In genomic region chr1:192090689-192091567, GRCm38 (mm10) we compare ENCODE assay signal across 8 mouse cellular contexts. TPM values are rescaled to one million over a fixed set of nuclear protein-coding genes. Genes with fewer than 3 reads are reported as not detected.
A peak's percentile ranks its signal among the peaks of the same experiment; 100 is the strongest.
DNase-seq lines count a peak whose midpoint lies in the region; ATAC-seq and TF ChIP-seq lines count a peak whose summit lies in the region.

No protein-coding gene starts in this region.

- H3K27me3 ChIP-seq in kidney, embryonic 15.5 days: no peaks in the 10 kb centered on the region
- peaks cover 7% of the 10 kb centered on the region; the same call in 1 of the 2 replicates for H3K27me3 ChIP-seq in embryonic facial prominence, embryonic 12.5 days
- no peaks in the 10 kb centered on the region for H3K27me3 ChIP-seq in liver, embryonic 16.5 days (ENCODE audit: control insufficient read depth, insufficient read depth, low read depth, low read length)
- no peaks in the 10 kb centered on the region for H3K27me3 ChIP-seq in cerebellum, adult 2 months (ENCODE audit: control insufficient read depth, insufficient read depth, low read length)

- no peak overlapping the region for H3K27ac ChIP-seq in kidney, embryonic 15.5 days
- H3K27ac ChIP-seq in embryonic facial prominence, embryonic 12.5 days: no peak overlapping the region
- no peak overlapping the region for H3K27ac ChIP-seq in liver, embryonic 16.5 days (ENCODE audit: low read length)
- no peak overlapping the region for H3K27ac ChIP-seq in cerebellum, adult 2 months (ENCODE audit: insufficient read depth, low read length)

- WGBS in kidney, embryonic 15.5 days: 69% methylated on average over 11 of the region's 11 CpGs
- WGBS in embryonic facial prominence, embryonic 12.5 days: 66% methylated on average over 11 of the region's 11 CpGs
- WGBS in liver, embryonic 16.5 days (ENCODE audit: insufficient replicate concordance): 58% methylated on average over 11 of the region's 11 CpGs
- 72% methylated on average over 11 of the region's 11 CpGs for WGBS in cerebellum, adult 2 months

- peaks cover 42% of the 10 kb centered on the region for H3K4me1 ChIP-seq in kidney, embryonic 15.5 days
- peaks cover 17% of the 10 kb centered on the region for H3K4me1 ChIP-seq in embryonic facial prominence, embryonic 12.5 days
- peaks cover 23% of the 10 kb centered on the region for H3K4me1 ChIP-seq in liver, embryonic 16.5 days (ENCODE audit: control insufficient read depth, low read depth, low read length)
- no peaks in the 10 kb centered on the region for H3K4me1 ChIP-seq in cerebellum, adult 2 months (ENCODE audit: control insufficient read depth, insufficient read depth, low read length)

- peak overlapping the region; percentile 64 for H3K4me3 ChIP-seq in kidney, embryonic 15.5 days (replicated peaks)
- H3K4me3 ChIP-seq in embryonic facial prominence, embryonic 12.5 days: peak overlapping the region; percentile 58
- H3K4me3 ChIP-seq in liver, embryonic 16.5 days (ENCODE audit: low read depth, low read length): peak overlapping the region; percentile 78
- no peak overlapping the region for H3K4me3 ChIP-seq in cerebellum, adult 2 months (replicated peaks; ENCODE audit: insufficient read depth, low read depth, low read length)

- H3K9ac ChIP-seq in kidney, embryonic 15.5 days: peak overlapping the region; percentile 70; the same call in 1 of the 2 replicates
- no peak overlapping the region for H3K9ac ChIP-seq in embryonic facial prominence, embryonic 12.5 days
- H3K9ac ChIP-seq in liver, embryonic 16.5 days (ENCODE audit: low read depth, low read length): peak overlapping the region; percentile 86; the same call in 1 of the 2 replicates

- H3K4me2 ChIP-seq in kidney, embryonic 15.5 days: peak overlapping the region; percentile 74
- peak overlapping the region; percentile 86 for H3K4me2 ChIP-seq in embryonic facial prominence, embryonic 12.5 days (replicated peaks)
- H3K4me2 ChIP-seq in liver, embryonic 16.5 days (ENCODE audit: low read depth, low read length): peak overlapping the region; percentile 96

- TF ChIP-seq POLR2A in cerebellum, adult 2 months (IDR thresholded peaks at IDR 0.05; ENCODE audit: borderline replicate concordance, insufficient read depth, low read length): no peak

- intact Hi-C loops in gastrocnemius, postnatal 36 days (cut with DNase I): loop anchor here (5.0 kb wide), 1 partner anchor 184 kb away; the partner anchor contains the start of gene Slc30a1

- H3K36me3 ChIP-seq in kidney, embryonic 15.5 days: no peaks in the 10 kb centered on the region
- no peaks in the 10 kb centered on the region for H3K36me3 ChIP-seq in embryonic facial prominence, embryonic 12.5 days
- no peaks in the 10 kb centered on the region for H3K36me3 ChIP-seq in liver, embryonic 16.5 days (ENCODE audit: control insufficient read depth, insufficient read depth)

- no peak for TF ChIP-seq CTCF in cerebellum, adult 2 months (IDR thresholded peaks at IDR 0.05; ENCODE audit: borderline replicate concordance, insufficient read depth, low read depth, low read length)

- ATAC-seq in kidney, embryonic 15.5 days (replicated peaks; ENCODE audit: low FRiP score): no peak
- no peak for ATAC-seq in embryonic facial prominence, embryonic 12.5 days (ENCODE audit: insufficient number of reproducible peaks, insufficient read depth, low FRiP score, low TSS enrichment)
- no peak for ATAC-seq in liver, embryonic 16.5 days (ENCODE audit: low read depth)

- H3K9me3 ChIP-seq in kidney, embryonic 15.5 days (replicated peaks): no peaks in the 10 kb centered on the region
- H3K9me3 ChIP-seq in embryonic facial prominence, embryonic 12.5 days: no peaks in the 10 kb centered on the region
- H3K9me3 ChIP-seq in liver, embryonic 16.5 days (replicated peaks; ENCODE audit: control insufficient read depth, low read length): no peaks in the 10 kb centered on the region

- no peak for DNase-seq in kidney, adult 11 months
- DNase-seq in CD4-positive, CD25-positive, alpha-beta regulatory T cell, adult 2 months (ENCODE audit: low read depth, low spot score): peak; percentile 48
- no peak for DNase-seq in gastrocnemius, postnatal 36 days
- no peak for DNase-seq in cerebellum, adult 2 months
- DNase-seq in cerebellum, adult 8-10 months: no peak

RNA-seq across cellular contexts. Expression of gene Traf5, which starts 1.4 kb away (rescaled TPM):
- polyA plus RNA-seq in kidney, embryonic 15.5 days (2015; fragmentation: Nextera tagmentation; extraction: Ambion mirVana): 20.0 and 20.8 TPM in 2 replicates
- 13.1 and 14.4 TPM in 2 replicates for polyA plus RNA-seq in embryonic facial prominence, embryonic 12.5 days (2016; fragmentation: Nextera tagmentation; extraction: Ambion mirVana)
- polyA plus RNA-seq in liver, embryonic 16.5 days (2015; fragmentation: Nextera tagmentation; extraction: Ambion mirVana): 4.9 and 5.3 TPM in 2 replicates
- total RNA-seq in gastrocnemius, postnatal 36 days (2021): 1 to 10 TPM; 2.9 to 3.0 TPM
- 3.6 and 3.8 TPM in 2 replicates for polyA plus RNA-seq in cerebellum, adult 2 months (2012; rRNA removed)

RNA-seq across cellular contexts. Expression of gene Rcor3, which starts 46.9 kb away (rescaled TPM):
- 24.8 and 25.4 TPM in 2 replicates for polyA plus RNA-seq in kidney, embryonic 15.5 days (2015; fragmentation: Nextera tagmentation; extraction: Ambion mirVana)
- polyA plus RNA-seq in embryonic facial prominence, embryonic 12.5 days (2016; fragmentation: Nextera tagmentation; extraction: Ambion mirVana): 26.4 and 26.8 TPM in 2 replicates
- 7.0 and 8.6 TPM in 2 replicates for polyA plus RNA-seq in liver, embryonic 16.5 days (2015; fragmentation: Nextera tagmentation; extraction: Ambion mirVana)
- 10 to 100 TPM; 21.0 to 21.9 TPM for total RNA-seq in gastrocnemius, postnatal 36 days (2021)
- polyA plus RNA-seq in cerebellum, adult 2 months (2012; rRNA removed): 38.7 and 38.9 TPM in 2 replicates
